Mouse (Mus musculus): ENCODE results near the gene Izumo4. TPM values are rescaled to one million over a fixed set of nuclear protein-coding genes. Genes with fewer than 3 reads are reported as not detected.

The Izumo4 gene
- polyA plus RNA-seq, 2 experiments: 15.9 to 66.1 TPM

- Histone ChIP-seq H3K4me1 (ENCODE audit: control insufficient read depth, insufficient read depth, low read length) (peaks cover 48% of the 10 kb centered on the region), H3K9ac (ENCODE audit: low read depth, low read length, severe bottlenecking) (peak overlapping the region; percentile 92), H3K27me3 (ENCODE audit: control insufficient read depth, insufficient read depth, low read length) (no peaks in the 10 kb centered on the region), H3K27ac (replicated peaks; ENCODE audit: low read depth, low read length) (peak overlapping the region; percentile 86; the same call in 1 of the 2 replicates), H3K4me3 (replicated peaks; ENCODE audit: low read length) (peak overlapping the region; percentile 97), H3K4me2 (replicated peaks; ENCODE audit: low read depth, low read length, severe bottlenecking) (peak overlapping the region; percentile 87), H3K36me3 (ENCODE audit: control insufficient read depth, insufficient read depth, low read length) (peaks cover 42% of the 10 kb centered on the region), H3K9me3 (ENCODE audit: control insufficient read depth, low read length) (no peaks in the 10 kb centered on the region)
- ATAC-seq (ENCODE audit: low FRiP score, low read depth): no peak
- DNase-seq (ENCODE audit: low spot score): no peak
- no peak for TF ChIP-seq POLR2A (IDR thresholded peaks at IDR 0.05; ENCODE audit: borderline replicate concordance, extremely low read depth, insufficient read depth, insufficient read length)
- WGBS: 18% methylated on average over 6 of the region's 6 CpGs
These were observed 27.1 kb upstream of the Izumo4 start for GRCm38 (mm10) chr10:80674851-80675404.

- TF ChIP-seq POLR2A (IDR thresholded peaks at IDR 0.05; ENCODE audit: borderline replicate concordance, extremely low read depth, insufficient read depth, insufficient read length): 0 out of 2 replicates have a peak, but pooled peaks have one; percentile 40
- WGBS: 0% methylated on average over 33 of the region's 54 CpGs
- peak overlapping the region; percentile 92 for H3K9ac ChIP-seq (ENCODE audit: low read depth, low read length, severe bottlenecking)
- peaks cover 35% of the 10 kb centered on the region for H3K36me3 ChIP-seq (ENCODE audit: control insufficient read depth, insufficient read depth, low read length)
- H3K4me2 ChIP-seq (replicated peaks; ENCODE audit: low read depth, low read length, severe bottlenecking): peak overlapping the region; percentile 87
- DNase-seq (ENCODE audit: low spot score) (no peak), ATAC-seq (ENCODE audit: low FRiP score, low read depth) (no peak)
- H3K27ac ChIP-seq (replicated peaks; ENCODE audit: low read depth, low read length): peak overlapping the region; percentile 86
- peaks cover 48% of the 10 kb centered on the region for H3K4me1 ChIP-seq (ENCODE audit: control insufficient read depth, insufficient read depth, low read length)
- H3K27me3 ChIP-seq (ENCODE audit: control insufficient read depth, insufficient read depth, low read length): no peaks in the 10 kb centered on the region
- peak overlapping the region; percentile 97 for H3K4me3 ChIP-seq (replicated peaks; ENCODE audit: low read length)
- no peaks in the 10 kb centered on the region for H3K9me3 ChIP-seq (ENCODE audit: control insufficient read depth, low read length)
These were observed 26.4 kb upstream of the Izumo4 start for GRCm38 (mm10) chr10:80675405-80676197.

- TF ChIP-seq POLR2A (IDR thresholded peaks at IDR 0.05; ENCODE audit: borderline replicate concordance, extremely low read depth, insufficient read depth, insufficient read length): peak; percentile 99
- H3K4me3 ChIP-seq (replicated peaks; ENCODE audit: low read length): peak overlapping the region; percentile 97
These were observed 25.6 kb upstream of the Izumo4 start for GRCm38 (mm10) chr10:80676198-80676928.

GRCm38 (mm10) chr10:80677128-80677875, 24.7 kb upstream of the Izumo4 start:
- H3K9me3 ChIP-seq (ENCODE audit: control insufficient read depth, low read length): no peaks in the 10 kb centered on the region
- no peaks in the 10 kb centered on the region for H3K27me3 ChIP-seq (ENCODE audit: control insufficient read depth, insufficient read depth, low read length)
- WGBS: 22% methylated on average over 9 of the region's 9 CpGs
- peak overlapping the region; percentile 97 for H3K4me3 ChIP-seq (replicated peaks; ENCODE audit: low read length)
- no peak for ATAC-seq (ENCODE audit: low FRiP score, low read depth)
- peak overlapping the region; percentile 86 for H3K27ac ChIP-seq (replicated peaks; ENCODE audit: low read depth, low read length)
- no peak for DNase-seq (ENCODE audit: low spot score)
- H3K36me3 ChIP-seq (ENCODE audit: control insufficient read depth, insufficient read depth, low read length): peaks cover 18% of the 10 kb centered on the region
- H3K9ac ChIP-seq (ENCODE audit: low read depth, low read length, severe bottlenecking): peak overlapping the region; percentile 53
- peak overlapping the region; percentile 55 for H3K4me2 ChIP-seq (replicated peaks; ENCODE audit: low read depth, low read length, severe bottlenecking)
- H3K4me1 ChIP-seq (ENCODE audit: control insufficient read depth, insufficient read depth, low read length): peaks cover 48% of the 10 kb centered on the region
- TF ChIP-seq POLR2A (IDR thresholded peaks at IDR 0.05; ENCODE audit: borderline replicate concordance, extremely low read depth, insufficient read depth, insufficient read length): no peak

More at GRCm38 (mm10) chr10:80676198-80676928, 25.6 kb upstream of the Izumo4 start:
- Histone ChIP-seq H3K36me3 (ENCODE audit: control insufficient read depth, insufficient read depth, low read length) (peaks cover 27% of the 10 kb centered on the region), H3K4me1 (ENCODE audit: control insufficient read depth, insufficient read depth, low read length) (peaks cover 48% of the 10 kb centered on the region), H3K27me3 (ENCODE audit: control insufficient read depth, insufficient read depth, low read length) (no peaks in the 10 kb centered on the region), H3K27ac (replicated peaks; ENCODE audit: low read depth, low read length) (peak overlapping the region; percentile 86), H3K9ac (ENCODE audit: low read depth, low read length, severe bottlenecking) (peak overlapping the region; percentile 92), H3K9me3 (ENCODE audit: control insufficient read depth, low read length) (no peaks in the 10 kb centered on the region), H3K4me2 (replicated peaks; ENCODE audit: low read depth, low read length, severe bottlenecking) (peak overlapping the region; percentile 87)
- 0% methylated on average over 44 of the region's 78 CpGs for WGBS
- DNase-seq (ENCODE audit: low spot score) (peak; percentile 99), ATAC-seq (ENCODE audit: low FRiP score, low read depth) (peak; percentile 93)
